Mouse (Mus musculus): ENCODE measurements around the gene Tcap.
"Not testable (repeated sequence)": the region's sequence is repeated elsewhere in the genome, so short reads cannot be mapped to it uniquely, and the experiment has no call there.

Gene Tcap

DNA sequence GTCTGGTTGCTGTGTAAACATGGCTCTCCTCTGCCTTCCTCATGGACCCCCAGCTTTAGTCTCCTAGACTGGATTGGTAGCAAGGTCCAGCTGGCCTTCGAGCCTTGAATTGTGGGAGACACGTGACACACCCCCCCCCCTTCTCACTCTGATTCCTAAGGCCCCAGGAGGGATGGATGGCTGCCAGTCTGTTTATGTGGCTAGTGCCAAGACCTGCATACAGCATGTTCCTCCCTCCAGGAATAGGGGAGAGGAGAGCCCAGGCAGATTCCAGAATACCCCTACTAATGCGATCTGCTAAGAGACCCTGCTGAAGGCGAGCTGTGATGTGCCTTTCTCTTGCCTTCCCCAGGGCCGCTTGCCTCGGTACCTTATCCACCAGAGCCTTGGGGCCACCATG, 3.5 kb upstream of the Tcap start:
- DNase-seq (ENCODE audit: low read depth in 2 of 2, low spot score in 2 of 2): no peak

DNA sequence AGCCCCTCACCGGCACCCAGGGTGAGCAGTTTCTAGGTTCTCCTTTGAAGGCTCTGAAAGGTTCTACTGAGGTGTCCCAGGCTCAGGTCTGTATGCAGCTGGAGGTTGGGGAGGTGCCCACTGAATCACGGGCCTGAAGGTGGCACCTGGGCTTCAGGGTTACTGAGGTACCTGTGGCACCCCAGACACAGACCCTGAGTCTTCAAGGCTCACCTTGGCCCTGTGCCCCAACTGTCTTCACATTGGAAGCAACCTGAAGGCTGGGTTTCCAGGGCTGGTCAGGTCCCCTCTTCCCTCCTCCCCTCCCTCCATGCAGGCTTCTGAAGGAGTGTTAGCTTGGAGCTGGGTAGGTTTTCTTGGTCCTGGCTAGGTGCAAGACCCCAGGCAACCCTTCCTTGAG, 2.0 kb upstream of the Tcap start:
- DNase-seq (ENCODE audit: low read depth in 2 of 2, low spot score in 2 of 2): no peak

DNA sequence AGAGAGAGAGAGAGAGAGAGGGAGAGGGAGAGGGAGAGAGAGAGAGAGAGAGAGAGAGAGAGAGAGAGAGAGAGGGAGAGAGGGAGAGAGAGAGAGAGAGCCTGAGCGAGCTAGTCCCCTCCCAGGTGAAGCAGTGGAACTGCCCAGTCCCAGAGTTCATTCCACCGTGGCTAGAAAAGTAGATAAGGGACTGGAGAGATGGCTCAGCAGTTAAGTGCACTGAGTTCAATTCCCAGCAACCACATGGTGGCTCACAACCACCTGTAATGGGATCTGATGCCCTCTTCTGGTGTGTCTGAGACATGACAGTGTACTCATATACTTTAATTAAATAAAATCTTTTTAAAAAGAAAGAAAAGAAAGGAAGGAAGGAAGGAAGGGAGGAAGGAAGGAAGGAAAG, 1.2 kb upstream of the Tcap start:
- not testable (repeated sequence) for DNase-seq (ENCODE audit: low read depth in 2 of 2, low spot score in 2 of 2)

DNA sequence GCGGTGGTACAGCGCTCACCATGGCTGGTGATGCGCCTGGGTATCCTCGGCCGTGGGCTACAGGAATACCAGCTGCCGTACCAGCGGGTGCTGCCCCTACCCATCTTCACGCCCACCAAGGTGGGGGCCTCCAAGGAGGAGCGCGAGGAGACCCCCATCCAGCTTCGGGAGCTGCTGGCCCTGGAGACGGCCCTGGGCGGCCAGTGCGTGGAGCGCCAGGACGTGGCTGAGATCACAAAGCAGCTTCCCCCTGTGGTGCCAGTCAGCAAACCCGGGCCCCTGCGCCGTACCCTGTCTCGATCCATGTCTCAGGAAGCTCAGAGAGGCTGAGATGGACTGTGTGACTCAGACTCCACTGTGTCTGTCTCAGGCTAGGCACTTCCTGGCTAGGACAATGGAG, 605 bp downstream of the Tcap start:
- DNase-seq (ENCODE audit: low read depth in 2 of 2, low spot score in 2 of 2): no peak

GRCm38 (mm10) chr11:98384721-98385637, 1.4 kb downstream of the Tcap start:
- DNase-seq (ENCODE audit: low read depth in 2 of 2, low spot score in 2 of 2): no peak

GRCm38 (mm10) chr11:98385638-98386585, 2.3 kb downstream of the Tcap start, which contains the start of gene Pnmt:
Gene Pnmt (plus strand): TSS chr11:98386450.
- no peak for DNase-seq (ENCODE audit: low read depth in 2 of 2, low spot score in 2 of 2)

DNA sequence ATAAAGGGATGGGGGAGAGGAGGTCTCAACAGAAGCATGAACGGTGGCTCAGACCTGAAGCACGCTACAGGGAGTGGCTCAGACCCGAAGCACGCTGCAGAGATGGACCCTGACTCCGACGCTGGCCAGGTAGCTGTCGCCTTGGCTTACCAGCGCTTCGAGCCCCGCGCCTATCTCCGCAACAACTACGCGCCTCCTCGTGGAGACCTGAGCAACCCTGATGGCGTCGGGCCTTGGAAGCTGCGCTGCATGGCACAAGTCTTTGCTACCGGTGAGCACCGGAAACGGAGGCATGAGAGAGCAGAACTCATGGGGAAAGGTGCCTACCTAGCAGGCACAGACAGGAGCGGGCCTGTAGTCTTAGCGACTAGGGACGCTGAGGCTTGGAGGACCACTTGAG, 3.0 kb downstream of the Tcap start:
- DNase-seq (ENCODE audit: low read depth in 2 of 2, low spot score in 2 of 2): no peak

GRCm38 (mm10) chr11:98387056-98387577, 3.5 kb downstream of the Tcap start:
- no peak for DNase-seq (ENCODE audit: low read depth in 2 of 2, low spot score in 2 of 2)

- no peak for DNase-seq (ENCODE audit: low read depth in 2 of 2, low spot score in 2 of 2)
Observed at GRCm38 (mm10) chr11:98388282-98388681, 4.7 kb downstream of the Tcap start.

- DNase-seq (ENCODE audit: low read depth in 2 of 2, low spot score in 2 of 2): peak in 1 of 2 experiments; percentile 49
Observed at GRCm38 (mm10) chr11:98389221-98389780, 5.7 kb downstream of the Tcap start.

DNA sequence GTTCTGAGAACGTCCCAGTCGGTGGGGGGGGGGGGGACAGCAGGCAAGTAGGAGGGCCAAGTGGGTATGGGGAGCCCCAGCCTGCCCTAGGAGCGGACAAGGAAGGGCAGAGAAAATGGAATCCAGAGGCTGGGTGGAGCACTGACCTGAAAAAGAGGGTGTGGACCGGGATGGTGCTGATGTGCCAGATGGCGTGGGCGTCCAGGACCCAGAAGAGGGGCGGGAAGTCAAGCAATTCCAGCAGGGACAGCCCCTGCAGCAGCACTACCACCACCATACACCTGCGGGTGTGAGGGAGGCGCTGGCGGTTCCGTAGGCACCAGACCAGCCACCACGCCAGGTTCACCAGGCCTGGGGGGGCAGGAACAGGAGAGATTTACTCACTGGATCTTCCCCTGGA, 6.5 kb downstream of the Tcap start:
- no peak for DNase-seq (ENCODE audit: low read depth in 2 of 2, low spot score in 2 of 2)

- no peak for DNase-seq (ENCODE audit: low read depth in 2 of 2, low spot score in 2 of 2)
Observed at GRCm38 (mm10) chr11:98392034-98392433, 8.4 kb downstream of the Tcap start.

GRCm38 (mm10) chr11:98392645-98393044, 9.0 kb downstream of the Tcap start:
- no peak for DNase-seq (ENCODE audit: low read depth in 2 of 2, low spot score in 2 of 2)

GRCm38 (mm10) chr11:98393317-98393716, 9.7 kb downstream of the Tcap start:
- DNase-seq (ENCODE audit: low read depth in 2 of 2, low spot score in 2 of 2): peak; percentile 45 to 64

GRCm38 (mm10) chr11:98394301-98394700, 10.7 kb downstream of the Tcap start:
- DNase-seq (ENCODE audit: low read depth in 2 of 2, low spot score in 2 of 2): no peak

GRCm38 (mm10) chr11:98395041-98395440, 11.4 kb downstream of the Tcap start:
- no peak for DNase-seq (ENCODE audit: low read depth in 2 of 2, low spot score in 2 of 2)

- DNase-seq (ENCODE audit: low read depth in 2 of 2, low spot score in 2 of 2): no peak
Observed at GRCm38 (mm10) chr11:98397946-98398345, 14.3 kb downstream of the Tcap start.

DNA sequence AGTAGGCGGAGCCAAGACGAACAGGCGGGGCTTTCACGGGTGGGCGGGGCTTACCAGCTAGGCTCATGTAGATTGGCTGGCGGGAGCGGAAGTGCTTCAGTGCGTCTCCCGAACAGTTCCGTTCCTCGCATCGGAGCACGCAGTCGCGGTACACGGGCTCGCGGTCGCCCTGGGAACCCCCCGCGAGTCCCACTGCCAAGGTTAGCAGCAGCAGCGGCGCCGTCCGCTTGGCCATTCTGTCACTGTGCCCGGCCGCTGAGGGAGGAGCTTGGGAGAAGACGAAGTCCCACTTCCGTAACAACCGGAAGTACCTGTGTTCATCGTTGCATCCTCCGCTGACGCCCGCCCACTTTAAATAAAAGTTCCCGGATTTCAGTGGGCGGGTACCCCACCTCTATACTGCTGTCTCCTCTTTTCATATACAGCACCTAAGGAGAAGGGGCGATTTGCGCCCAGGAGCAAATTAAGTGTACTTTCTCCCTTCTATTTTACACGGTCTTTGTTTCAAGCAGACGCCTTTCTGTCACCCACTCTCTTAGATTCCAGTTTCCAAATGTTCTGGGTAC, 16.6 kb downstream of the Tcap start, which contains the start of gene Pgap3:
Gene Pgap3, minus strand, starts transcription at position 330 of the 566 bp plus-strand sequence.
- DNase-seq (ENCODE audit: low read depth in 2 of 2, low spot score in 2 of 2): peak; percentile 75 to 83

- DNase-seq (ENCODE audit: low read depth in 2 of 2, low spot score in 2 of 2): no peak
Observed at GRCm38 (mm10) chr11:98400816-98401215, 17.2 kb downstream of the Tcap start.

DNA sequence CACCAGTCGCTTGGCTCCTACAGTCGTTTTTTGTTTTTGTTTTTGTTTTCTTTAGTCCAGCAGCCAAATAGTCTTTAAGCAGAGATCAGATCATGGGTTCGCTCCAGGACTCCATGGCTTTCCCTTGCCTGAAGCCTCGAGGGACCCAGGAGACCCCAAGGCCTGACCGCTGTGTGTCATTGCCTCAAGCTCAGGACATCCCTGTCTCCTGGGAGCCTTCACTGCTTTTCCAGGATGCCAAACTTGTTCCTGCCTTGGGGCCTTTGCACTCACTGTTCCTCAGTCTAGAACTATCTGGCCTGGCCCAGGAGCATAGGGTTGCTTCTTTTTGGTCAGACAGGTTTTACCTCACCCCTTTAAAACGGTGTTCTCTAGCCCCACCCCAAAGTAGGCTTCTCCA, 23.0 kb downstream of the Tcap start:
- no peak for DNase-seq (ENCODE audit: low read depth in 2 of 2, low spot score in 2 of 2)

- DNase-seq (ENCODE audit: low read depth in 2 of 2, low spot score in 2 of 2): no peak
Observed at GRCm38 (mm10) chr11:98408872-98409271, 25.3 kb downstream of the Tcap start.
